9 mouse cellular contexts compared by ENCODE assay signal in genomic region chr3:53465330-53465729, GRCm38 (mm10). TPM values are rescaled to one million over a fixed set of nuclear protein-coding genes. Genes with fewer than 3 reads are reported as not detected.
A peak's percentile ranks its signal among the peaks of the same experiment; 100 is the strongest.
DNase-seq lines count a peak whose midpoint lies in the region; ATAC-seq and TF ChIP-seq lines count a peak whose summit lies in the region.
"Had no signal": no experiment of that assay in that cellular context is flagged by ENCODE, and none has a peak within 500 bp of the region (broad histone marks: within the 10 kb centered on the region; RNA-seq: fewer than 3 reads in every experiment).

No protein-coding gene starts in this region.

- no peak for TF ChIP-seq CTCF in gastrocnemius, adult 2 months (IDR thresholded peaks at IDR 0.05)
- TF ChIP-seq CTCF in spleen, adult 2 months (IDR thresholded peaks at IDR 0.05; ENCODE audit: extremely low read depth, insufficient read depth, insufficient read length, insufficient replicate concordance): no peak

- WGBS in spleen, adult 2 months: 47% methylated on average over 6 of the region's 6 CpGs
- 12% methylated on average over 6 of the region's 6 CpGs for WGBS in liver, embryonic 12.5 days (ENCODE audit: insufficient replicate concordance)

- DNase-seq in gastrocnemius, adult 2 months: no peak
- DNase-seq in gastrocnemius, adult 18-20 months (ENCODE audit: low spot score): no peak
- no peak for DNase-seq in spleen, adult 2 months (ENCODE audit: low read depth in 1 of 2, low spot score in 2 of 2)
- DNase-seq in spleen, adult 18-20 months: no peak
- no peak for DNase-seq in adrenal gland, adult 2 months
- DNase-seq in right cerebral cortex, adult 18-20 months: no peak
- DNase-seq in adrenal gland, postnatal 10 days: no peak
- DNase-seq: cerebellum, adult 8-10 months had no signal

- ATAC-seq in liver, embryonic 12.5 days: no peak

- H3K9me3 ChIP-seq in liver, embryonic 12.5 days (replicated peaks): no peaks in the 10 kb centered on the region

- H3K4me1 ChIP-seq in spleen, adult 2 months (ENCODE audit: control insufficient read depth, insufficient read depth, insufficient read length): peaks cover 12% of the 10 kb centered on the region
- H3K4me1 ChIP-seq in liver, embryonic 12.5 days: peaks cover 61% of the 10 kb centered on the region

- H3K27me3 ChIP-seq in spleen, adult 2 months (ENCODE audit: control insufficient read depth, insufficient read depth, low read length): no peaks in the 10 kb centered on the region
- H3K27me3 ChIP-seq in liver, embryonic 12.5 days (replicated peaks): no peaks in the 10 kb centered on the region

- intact Hi-C loops in gastrocnemius, adult 2 months (cut with DNase I): no loop called here

- H3K4me3 ChIP-seq in gastrocnemius, adult 2 months: peak overlapping the region; percentile 100
- H3K4me3 ChIP-seq in spleen, adult 2 months (ENCODE audit: extremely low read depth, insufficient read depth, insufficient read length): peak overlapping the region; percentile 16; the same call in 1 of the 2 replicates
- H3K4me3 ChIP-seq in liver, embryonic 12.5 days: peak overlapping the region; percentile 97

- peak overlapping the region; percentile 88 for H3K9ac ChIP-seq in liver, embryonic 12.5 days

- TF ChIP-seq POLR2A in spleen, adult 2 months (IDR thresholded peaks at IDR 0.05; ENCODE audit: low read depth, low read length): no peak

- H3K27ac ChIP-seq in gastrocnemius, adult 2 months: peak overlapping the region; percentile 98; the same call in 1 of the 2 replicates
- no peak overlapping the region for H3K27ac ChIP-seq in spleen, adult 2 months (ENCODE audit: insufficient read depth, low read length)
- peak overlapping the region; percentile 17; the same call in 1 of the 2 replicates for H3K27ac ChIP-seq in liver, embryonic 12.5 days

- peaks cover 4% of the 10 kb centered on the region for H3K36me3 ChIP-seq in spleen, adult 2 months (ENCODE audit: control insufficient read depth, insufficient read depth, low read length)
- peaks cover 36% of the 10 kb centered on the region for H3K36me3 ChIP-seq in liver, embryonic 12.5 days

- peak overlapping the region; percentile 79 for H3K4me2 ChIP-seq in liver, embryonic 12.5 days

RNA-seq across cellular contexts. Expression of gene Proser1, which starts 1.9 kb away (rescaled TPM):
- total RNA-seq in gastrocnemius, adult 2 months (2021): 1 to 10 TPM; 7.0 to 7.4 TPM
- total RNA-seq in gastrocnemius, adult 18-20 months (2021): 1 to 10 TPM; 5.4 to 5.6 TPM
- 38.2 and 42.8 TPM in 2 replicates for polyA plus RNA-seq in spleen, adult 2 months (2012; rRNA removed)
- polyA plus RNA-seq in liver, embryonic 12.5 days (2016; fragmentation: Nextera tagmentation; extraction: Ambion mirVana): 7.7 and 8.8 TPM in 2 replicates
- total RNA-seq in adrenal gland, adult 2 months (2021): 10 to 100 TPM; 14.1 to 20.8 TPM
- polyA plus RNA-seq in adrenal gland, adult 2 months (2012; rRNA removed): 50.4 and 54.1 TPM in 2 replicates
- 10 to 100 TPM; 17.2 to 26.9 TPM for total RNA-seq in adrenal gland, postnatal 10 days (2021)

RNA-seq across cellular contexts. Expression of gene Nhlrc3, which starts 2.2 kb away (rescaled TPM):
- total RNA-seq in gastrocnemius, adult 2 months (2021): 1 to 10 TPM; 2.1 to 2.9 TPM
- total RNA-seq in gastrocnemius, adult 18-20 months (2021): 1 to 10 TPM; 2.8 to 3.0 TPM
- 7.0 and 7.1 TPM in 2 replicates for polyA plus RNA-seq in spleen, adult 2 months (2012; rRNA removed)
- 5.9 TPM in 2 replicates for polyA plus RNA-seq in liver, embryonic 12.5 days (2016; fragmentation: Nextera tagmentation; extraction: Ambion mirVana)
- 10 to 100 TPM; 10.2 to 11.1 TPM for total RNA-seq in adrenal gland, adult 2 months (2021)
- 8.2 and 10.7 TPM in 2 replicates for polyA plus RNA-seq in adrenal gland, adult 2 months (2012; rRNA removed)
- 10 to 100 TPM; 11.0 to 12.4 TPM for total RNA-seq in adrenal gland, postnatal 10 days (2021)

RNA-seq across cellular contexts. Expression of gene Stoml3, which starts 23.1 kb away (rescaled TPM):
- total RNA-seq in gastrocnemius, adult 2 months (2021): not detected
- not detected for total RNA-seq in gastrocnemius, adult 18-20 months (2021)
- not detected in 2 replicates for polyA plus RNA-seq in spleen, adult 2 months (2012; rRNA removed)
- polyA plus RNA-seq in liver, embryonic 12.5 days (2016; fragmentation: Nextera tagmentation; extraction: Ambion mirVana): not detected in 2 replicates
- not detected for total RNA-seq in adrenal gland, adult 2 months (2021)
- not detected in 2 replicates for polyA plus RNA-seq in adrenal gland, adult 2 months (2012; rRNA removed)
- total RNA-seq in adrenal gland, postnatal 10 days (2021): not detected

Comparison
In these comparisons a context has a peak if more than half of its experiments do, and no peak if none do; other contexts are left out.
1. H3K4me3 ChIP-seq: peak in every context shown above with its lines; median percentile 100 in gastrocnemius, adult 2 months; 97 in liver, embryonic 12.5 days; 16 in spleen, adult 2 months.